Mouse (Mus musculus) gonadal fat pad, adult 2 months (tissue): ENCODE results near the gene Pygo2. TPM values are rescaled to one million over a fixed set of nuclear protein-coding genes. Genes with fewer than 3 reads are reported as not detected.

Experiments used
- DNase-seq: peaks from one replicate; pipeline ENCODE4 v3.0.0-alpha.2; 2012; ENCODE audit warnings: low read depth
- polyA plus RNA-seq: library from polyadenylated mRNA; depleted of rRNA; stranded (reverse); fragments of >200 nt; gene quantifications from 2 replicates; pipeline ENCODE4 v1.2.3, GENCODE M21; 2012

Pygo2 gene
- polyA plus RNA-seq, 1 experiment = 38.0 TPM

GRCm38 (mm10) chr3:89392871-89393311 lies 37.1 kb upstream of the Pygo2 start:
- DNase-seq = no peak

- no peak for DNase-seq
Observed at GRCm38 (mm10) chr3:89393605-89394004, 36.4 kb upstream of the Pygo2 start.

- DNase-seq = no peak
Observed at GRCm38 (mm10) chr3:89394006-89394893, 35.8 kb upstream of the Pygo2 start, which contains the start of gene Zbtb7b. Gene Zbtb7b (minus strand): TSS chr3:89394776.

GRCm38 (mm10) chr3:89394894-89395256 lies 35.1 kb upstream of the Pygo2 start:
- DNase-seq = no peak

GRCm38 (mm10) chr3:89395419-89395805 lies 34.6 kb upstream of the Pygo2 start:
- DNase-seq = no peak

GRCm38 (mm10) chr3:89395806-89396653 lies 34.0 kb upstream of the Pygo2 start:
- DNase-seq = no peak

- no peak for DNase-seq
Observed at GRCm38 (mm10) chr3:89396654-89397005, 33.4 kb upstream of the Pygo2 start.

- no peak for DNase-seq
Observed at GRCm38 (mm10) chr3:89401329-89401728, 28.7 kb upstream of the Pygo2 start.

GRCm38 (mm10) chr3:89402693-89403092 lies 27.3 kb upstream of the Pygo2 start, which contains the start of gene Lenep:
Gene Lenep (minus strand): TSS chr3:89402793.
- DNase-seq = no peak

GRCm38 (mm10) chr3:89406887-89407286 lies 23.1 kb upstream of the Pygo2 start:
- DNase-seq = no peak

GRCm38 (mm10) chr3:89408448-89408847 lies 21.6 kb upstream of the Pygo2 start:
- DNase-seq = no peak

- no peak for DNase-seq
Observed at GRCm38 (mm10) chr3:89409701-89410100, 20.3 kb upstream of the Pygo2 start.

- no peak for DNase-seq
Observed at GRCm38 (mm10) chr3:89410864-89411263, 19.1 kb upstream of the Pygo2 start.

- DNase-seq = peak; percentile 100
Observed at GRCm38 (mm10) chr3:89411490-89412393, 18.3 kb upstream of the Pygo2 start, which contains the start of gene Flad1. Gene Flad1 (minus strand): TSS chr3:89411870.

GRCm38 (mm10) chr3:89416158-89416557 lies 13.9 kb upstream of the Pygo2 start:
- no peak for DNase-seq

- no peak for DNase-seq
Observed at GRCm38 (mm10) chr3:89417131-89417530, 12.9 kb upstream of the Pygo2 start.

GRCm38 (mm10) chr3:89417840-89418169 lies 12.2 kb upstream of the Pygo2 start:
- no peak for DNase-seq

GRCm38 (mm10) chr3:89418170-89418860 lies 11.7 kb upstream of the Pygo2 start, which contains the start of the genes Cks1b and Shc1:
Gene Cks1b (minus strand): TSS chr3:89418383.
Gene Shc1 (plus strand): TSS chr3:89418443.
- peak; percentile 97 for DNase-seq

GRCm38 (mm10) chr3:89418861-89419250 lies 11.2 kb upstream of the Pygo2 start:
- no peak for DNase-seq

GRCm38 (mm10) chr3:89419571-89419970 lies 10.4 kb upstream of the Pygo2 start:
- no peak for DNase-seq

GRCm38 (mm10) chr3:89419981-89420380 lies 10.0 kb upstream of the Pygo2 start:
- no peak for DNase-seq
